Mouse (Mus musculus): ENCODE data around the gene Cds2. TPM values are rescaled to one million over a fixed set of nuclear protein-coding genes. Genes with fewer than 3 reads are reported as not detected.
"Not testable (repeated sequence)": the region's sequence is repeated elsewhere in the genome, so short reads cannot be mapped to it uniquely, and the experiment has no call there.

Gene Cds2
- polyA plus RNA-seq, 1 experiment from 2014 or later = 30.1 TPM

DNA sequence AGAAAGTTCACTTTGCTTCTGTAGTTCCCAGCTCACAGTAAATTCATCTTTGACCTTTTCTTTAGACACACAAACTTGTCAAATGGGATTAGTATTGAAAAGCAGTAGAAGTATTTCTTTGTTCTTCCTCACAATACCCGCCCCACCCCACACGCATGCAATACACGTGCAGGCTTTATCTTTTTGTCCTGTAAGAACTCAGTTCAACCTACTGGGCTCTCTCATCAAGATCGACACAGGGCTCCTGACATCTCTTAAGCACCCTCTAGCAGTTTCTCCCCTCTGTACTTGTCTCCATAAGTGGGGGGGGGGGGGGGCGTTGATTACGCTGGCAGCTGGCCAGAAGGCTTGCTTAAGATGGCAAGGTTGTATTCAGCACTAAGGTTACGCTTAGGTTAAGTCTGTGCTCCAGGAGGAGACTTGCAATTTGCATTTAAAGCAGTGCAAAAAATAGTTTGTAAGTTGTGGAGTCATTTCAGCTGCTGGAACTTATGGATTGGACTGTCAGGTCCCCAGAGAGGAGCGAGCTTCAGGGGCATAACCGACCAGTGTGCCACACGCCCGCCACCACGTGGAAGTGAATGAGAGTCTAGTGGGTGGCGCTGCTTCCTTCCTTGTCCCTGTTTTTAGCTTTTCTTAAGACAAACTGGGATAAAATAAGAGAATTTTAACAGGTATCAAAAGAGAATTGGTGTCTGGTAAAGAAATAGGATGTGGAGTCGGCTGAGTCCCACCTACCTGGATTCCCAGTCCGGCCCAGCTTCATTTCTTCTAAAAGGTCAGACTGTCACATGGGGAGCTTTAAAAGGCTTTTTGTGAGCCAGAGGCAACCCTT lies 20.5 kb downstream of the Cds2 start:
- ATAC-seq (ENCODE audit: insufficient number of reproducible peaks, insufficient read depth, low FRiP score, low TSS enrichment) = 0 out of 2 replicates have a peak, but pooled peaks have one; percentile 30
- H3K9ac ChIP-seq = no peak overlapping the region

GRCm38 (mm10) chr2:132284492-132285139 lies 21.7 kb downstream of the Cds2 start:
- H3K4me2 ChIP-seq (replicated peaks) = no peak overlapping the region
- no peak for ATAC-seq (ENCODE audit: insufficient number of reproducible peaks, insufficient read depth, low FRiP score, low TSS enrichment)
- peak overlapping the region; percentile 80 for H3K27ac ChIP-seq
- H3K9me3 ChIP-seq = no peaks in the 10 kb centered on the region; the same call in 1 of the 2 replicates
- no peak overlapping the region for H3K4me3 ChIP-seq
- H3K36me3 ChIP-seq = 0 out of 2 replicates have a peak, but pooled peaks cover 5% of the 10 kb centered on the region
- 73% methylated on average over 12 of the region's 12 CpGs for WGBS
- peaks cover 35% of the 10 kb centered on the region for H3K4me1 ChIP-seq
- H3K9ac ChIP-seq = no peak overlapping the region
- H3K27me3 ChIP-seq = no peaks in the 10 kb centered on the region

More for the DNA sequence above, 20.5 kb downstream of the Cds2 start:
- Histone ChIP-seq H3K9me3 (no peaks in the 10 kb centered on the region; the same call in 1 of the 2 replicates), H3K4me1 (peaks cover 35% of the 10 kb centered on the region), H3K4me3 (no peak overlapping the region), H3K27ac (peak overlapping the region; percentile 80), H3K27me3 (no peaks in the 10 kb centered on the region), H3K4me2 (replicated peaks) (no peak overlapping the region), H3K36me3 (0 out of 2 replicates have a peak, but pooled peaks cover 5% of the 10 kb centered on the region)
- 59% methylated on average over 15 of the region's 15 CpGs for WGBS

- not testable (repeated sequence) for H3K9me3 ChIP-seq; ATAC-seq (ENCODE audit: insufficient number of reproducible peaks, insufficient read depth, low FRiP score, low TSS enrichment); H3K4me2 ChIP-seq (replicated peaks); H3K36me3 ChIP-seq; H3K27me3 ChIP-seq; H3K27ac ChIP-seq; H3K4me3 ChIP-seq; H3K9ac ChIP-seq
- WGBS = 90% methylated on average over 5 of the region's 5 CpGs
- peaks cover 35% of the 10 kb centered on the region for H3K4me1 ChIP-seq
Observed at GRCm38 (mm10) chr2:132285722-132286121, 22.8 kb downstream of the Cds2 start.

- Histone ChIP-seq H3K9me3 (no peaks in the 10 kb centered on the region; the same call in 1 of the 2 replicates), H3K4me3 (no peak overlapping the region), H3K4me2 (replicated peaks) (no peak overlapping the region), H3K36me3 (no peaks in the 10 kb centered on the region), H3K27me3 (no peaks in the 10 kb centered on the region), H3K9ac (no peak overlapping the region), H3K27ac (no peak overlapping the region), H3K4me1 (peaks cover 34% of the 10 kb centered on the region)
- 90% methylated on average over 9 of the region's 9 CpGs for WGBS
- no peak for ATAC-seq (ENCODE audit: insufficient number of reproducible peaks, insufficient read depth, low FRiP score, low TSS enrichment)
Observed at GRCm38 (mm10) chr2:132286376-132287076, 23.6 kb downstream of the Cds2 start.

DNA sequence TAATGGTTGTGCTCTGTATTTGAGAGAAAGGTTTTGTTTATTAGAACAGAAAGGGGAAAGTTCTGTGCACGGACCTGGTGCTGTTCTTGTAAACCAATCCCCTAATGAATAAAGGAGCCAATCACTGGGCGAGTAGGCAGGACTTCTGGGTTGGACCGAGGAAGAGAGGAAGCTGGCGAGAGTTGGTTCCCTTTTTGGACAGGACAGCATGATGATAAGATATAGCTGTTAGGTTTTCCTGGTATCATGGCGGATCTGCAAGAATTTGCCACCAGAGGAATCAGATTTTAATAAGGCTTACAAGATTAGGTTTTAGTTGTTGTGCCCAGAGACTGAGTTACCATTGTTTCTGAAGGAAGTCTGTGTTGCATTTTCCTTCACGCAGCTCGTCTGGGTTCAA lies 26.3 kb downstream of the Cds2 start:
- 78% methylated on average over 5 of the region's 7 CpGs for WGBS
- H3K4me2 ChIP-seq (replicated peaks); H3K9ac ChIP-seq; H3K27me3 ChIP-seq; H3K9me3 ChIP-seq; ATAC-seq (ENCODE audit: insufficient number of reproducible peaks, insufficient read depth, low FRiP score, low TSS enrichment); H3K36me3 ChIP-seq; H3K4me3 ChIP-seq; H3K27ac ChIP-seq; H3K4me1 ChIP-seq: not testable (repeated sequence)

- no peak overlapping the region for H3K4me2 ChIP-seq (replicated peaks)
- WGBS = 81% methylated on average over 6 of the region's 6 CpGs
- H3K27me3 ChIP-seq = no peaks in the 10 kb centered on the region
- H3K36me3 ChIP-seq = peaks cover 15% of the 10 kb centered on the region; the same call in 1 of the 2 replicates
- H3K4me1 ChIP-seq = no peaks in the 10 kb centered on the region
- H3K9me3 ChIP-seq = no peaks in the 10 kb centered on the region; the same call in 1 of the 2 replicates
- no peak overlapping the region for H3K9ac ChIP-seq
- no peak for ATAC-seq (ENCODE audit: insufficient number of reproducible peaks, insufficient read depth, low FRiP score, low TSS enrichment)
- H3K27ac ChIP-seq = 0 out of 2 replicates have a peak overlapping the region, but pooled peaks have one; percentile 9
- no peak overlapping the region for H3K4me3 ChIP-seq
Observed at GRCm38 (mm10) chr2:132290808-132291207, 27.9 kb downstream of the Cds2 start.

GRCm38 (mm10) chr2:132291265-132291664 lies 28.3 kb downstream of the Cds2 start:
- no peaks in the 10 kb centered on the region for H3K27me3 ChIP-seq
- H3K27ac ChIP-seq = 0 out of 2 replicates have a peak overlapping the region, but pooled peaks have one; percentile 9
- peaks cover 19% of the 10 kb centered on the region; the same call in 1 of the 2 replicates for H3K36me3 ChIP-seq
- H3K9me3 ChIP-seq = no peaks in the 10 kb centered on the region; the same call in 1 of the 2 replicates
- no peak overlapping the region for H3K4me2 ChIP-seq (replicated peaks)
- no peaks in the 10 kb centered on the region for H3K4me1 ChIP-seq
- H3K9ac ChIP-seq = no peak overlapping the region
- ATAC-seq (ENCODE audit: insufficient number of reproducible peaks, insufficient read depth, low FRiP score, low TSS enrichment) = no peak
- 79% methylated on average over 3 of the region's 3 CpGs for WGBS
- no peak overlapping the region for H3K4me3 ChIP-seq

GRCm38 (mm10) chr2:132292083-132292482 lies 29.1 kb downstream of the Cds2 start:
- H3K36me3 ChIP-seq = peaks cover 21% of the 10 kb centered on the region; the same call in 1 of the 2 replicates
- WGBS = 47% methylated on average over 4 of the region's 4 CpGs
- H3K27ac ChIP-seq = no peak overlapping the region
- H3K4me3 ChIP-seq = no peak overlapping the region
- ATAC-seq (ENCODE audit: insufficient number of reproducible peaks, insufficient read depth, low FRiP score, low TSS enrichment) = no peak
- no peaks in the 10 kb centered on the region for H3K4me1 ChIP-seq
- H3K4me2 ChIP-seq (replicated peaks) = no peak overlapping the region
- H3K27me3 ChIP-seq = no peaks in the 10 kb centered on the region
- no peak overlapping the region for H3K9ac ChIP-seq
- H3K9me3 ChIP-seq = no peaks in the 10 kb centered on the region; the same call in 1 of the 2 replicates

DNA sequence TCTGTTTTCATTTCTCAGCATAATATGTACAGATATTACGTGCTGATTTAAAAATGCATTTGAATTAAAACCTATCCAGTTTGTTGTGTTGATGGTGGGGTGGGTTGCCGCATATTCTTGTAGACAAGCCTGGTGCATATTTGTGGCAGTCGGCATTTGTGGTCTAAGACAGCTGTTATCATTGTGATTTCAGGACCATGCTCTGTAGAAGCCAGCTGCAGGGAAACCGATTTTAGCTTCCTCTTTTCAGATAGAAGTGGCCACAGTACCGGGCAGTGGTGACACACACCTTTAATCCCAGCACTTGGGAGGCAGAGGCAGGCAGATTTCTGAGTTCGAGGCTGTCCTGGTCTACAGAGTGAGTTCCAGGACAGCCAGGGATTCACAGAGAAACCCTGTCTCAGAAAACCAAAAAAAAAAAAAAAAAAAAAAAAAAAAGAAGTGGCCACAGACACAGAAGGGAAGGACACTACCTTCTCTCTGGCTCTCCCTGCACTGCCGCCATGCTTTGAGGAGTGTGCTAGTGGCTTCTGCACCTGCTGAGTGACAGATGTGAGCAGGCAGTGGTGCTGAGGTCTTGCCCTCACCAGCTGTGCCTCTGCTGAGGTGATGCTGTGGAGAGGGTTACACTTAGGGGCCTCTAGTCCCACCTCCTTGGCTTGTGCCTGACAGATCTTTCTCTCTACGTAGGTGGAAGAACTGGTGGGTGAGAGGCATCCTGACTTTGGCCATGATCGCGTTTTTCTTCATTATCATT lies 30.9 kb downstream of the Cds2 start:
- H3K9ac ChIP-seq = no peak overlapping the region
- no peak overlapping the region for H3K4me3 ChIP-seq
- H3K9me3 ChIP-seq = no peaks in the 10 kb centered on the region
- H3K4me2 ChIP-seq (replicated peaks) = no peak overlapping the region
- 92% methylated on average over 10 of the region's 10 CpGs for WGBS
- no peaks in the 10 kb centered on the region for H3K4me1 ChIP-seq
- H3K27me3 ChIP-seq = no peaks in the 10 kb centered on the region
- no peak for ATAC-seq (ENCODE audit: insufficient number of reproducible peaks, insufficient read depth, low FRiP score, low TSS enrichment)
- no peak overlapping the region for H3K27ac ChIP-seq
- peaks cover 36% of the 10 kb centered on the region for H3K36me3 ChIP-seq

- 84% methylated on average over 4 of the region's 4 CpGs for whole genome bisulfite sequencing
- Histone ChIP-seq H3K27me3 (no peaks in the 10 kb centered on the region), H3K36me3 (peaks cover 70% of the 10 kb centered on the region)
Observed at GRCm38 (mm10) chr2:132298250-132298649, 35.3 kb downstream of the Cds2 start.

GRCm38 (mm10) chr2:132301436-132301835 lies 38.5 kb downstream of the Cds2 start:
- Histone ChIP-seq H3K27me3 (no peaks in the 10 kb centered on the region), H3K36me3 (peaks cover 68% of the 10 kb centered on the region), H3K9me3 (no peaks in the 10 kb centered on the region), H3K27ac (no peak overlapping the region), H3K4me2 (replicated peaks) (no peak overlapping the region), H3K4me1 (no peaks in the 10 kb centered on the region), H3K4me3 (no peak overlapping the region), H3K9ac (no peak overlapping the region)
- WGBS = 93% methylated on average over 4 of the region's 4 CpGs
- ATAC-seq (ENCODE audit: insufficient number of reproducible peaks, insufficient read depth, low FRiP score, low TSS enrichment) = no peak

More at GRCm38 (mm10) chr2:132298250-132298649, 35.3 kb downstream of the Cds2 start:
- Histone ChIP-seq H3K9ac (no peak overlapping the region), H3K4me3 (no peak overlapping the region), H3K4me1 (no peaks in the 10 kb centered on the region), H3K4me2 (replicated peaks) (no peak overlapping the region), H3K9me3 (no peaks in the 10 kb centered on the region), H3K27ac (no peak overlapping the region)
- ATAC-seq (ENCODE audit: insufficient number of reproducible peaks, insufficient read depth, low FRiP score, low TSS enrichment) = no peak

All from embryonic facial prominence, embryonic 12.5 days (tissue).